Mouse (Mus musculus) midbrain, embryonic 11.5 days (tissue): ENCODE results near the gene BC025446. TPM values are rescaled to one million over a fixed set of nuclear protein-coding genes. Genes with fewer than 3 reads are reported as not detected.
"Not testable (repeated sequence)": the region's sequence is repeated elsewhere in the genome, so short reads cannot be mapped to it uniquely, and the experiment has no call there.

Source experiments
- ATAC-seq: fragments of 200-750 bp; cut with Nextera tagmentation; 2 replicates; pipeline ENCODE4 v1.8.0; 2017; ENCODE audit warnings: moderate TSS enrichment, moderate library complexity; ENCODE audit not compliant: low FRiP score
- DNase-seq: peaks from one replicate; pipeline ENCODE4 v3.0.0; 2015; ENCODE audit warnings: low spot score; ENCODE audit errors: missing footprints
- H3K27ac ChIP-seq: fragments of 300-500 bp; sonication (generic); 2 replicates; pipeline ENCODE4 v1.5.1; 2014; ENCODE audit warnings: low read depth, low read length
- H3K27me3 ChIP-seq: fragments of 300-500 bp; sonication (generic); 2 replicates; pipeline ENCODE4 v1.6.1; 2014; ENCODE audit warnings: mild to moderate bottlenecking, low read length, moderate library complexity, mixed read lengths; ENCODE audit not compliant: control insufficient read depth, insufficient read depth
- H3K36me3 ChIP-seq: fragments of 300-500 bp; sonication (generic); 2 replicates; pipeline ENCODE4 v1.6.1; 2014; ENCODE audit warnings: mild to moderate bottlenecking, low read length, moderate library complexity, mixed read lengths; ENCODE audit not compliant: control insufficient read depth, insufficient read depth
- H3K4me1 ChIP-seq: fragments of 300-500 bp; sonication (generic); 2 replicates; pipeline ENCODE4 v1.6.1; 2014; ENCODE audit warnings: low read length; ENCODE audit not compliant: control insufficient read depth, insufficient read depth
- H3K4me2 ChIP-seq: fragments of 300-500 bp; sonication (generic); 2 replicates; pipeline ENCODE4 v1.6.1; 2014; ENCODE audit warnings: mild to moderate bottlenecking, moderate library complexity
- H3K4me3 ChIP-seq: fragments of 300-500 bp; sonication (generic); 2 replicates; pipeline ENCODE4 v1.5.1; 2014; ENCODE audit warnings: low read depth, low read length
- H3K9ac ChIP-seq: fragments of 300-500 bp; sonication (generic); 2 replicates; pipeline ENCODE4 v1.6.1; 2014; ENCODE audit warnings: low read length
- H3K9me3 ChIP-seq: fragments of 300-500 bp; sonication (generic); 2 replicates; pipeline ENCODE4 v1.6.1; 2016; ENCODE audit warnings: low read length; ENCODE audit not compliant: control insufficient read depth
- WGBS: fragments of 180-500 bp; shearing (Covaris S2); extraction: QIAGEN DNeasy Blood & Tissue Kit; methylation state at CpG from one replicate; pipeline ENCODE4 v1.1.7; 2014; 5-methylcytosine and 5-hydroxymethylcytosine counted together
- polyA plus RNA-seq: library from polyadenylated mRNA; unstranded; fragments of >200 nt; fragmentation: Nextera tagmentation; extraction: Ambion mirVana; gene quantifications from 2 replicates; pipeline ENCODE4 v1.2.1, GENCODE M21; 2014

The BC025446 gene
- not detected in 2 replicates for polyA plus RNA-seq

DNA sequence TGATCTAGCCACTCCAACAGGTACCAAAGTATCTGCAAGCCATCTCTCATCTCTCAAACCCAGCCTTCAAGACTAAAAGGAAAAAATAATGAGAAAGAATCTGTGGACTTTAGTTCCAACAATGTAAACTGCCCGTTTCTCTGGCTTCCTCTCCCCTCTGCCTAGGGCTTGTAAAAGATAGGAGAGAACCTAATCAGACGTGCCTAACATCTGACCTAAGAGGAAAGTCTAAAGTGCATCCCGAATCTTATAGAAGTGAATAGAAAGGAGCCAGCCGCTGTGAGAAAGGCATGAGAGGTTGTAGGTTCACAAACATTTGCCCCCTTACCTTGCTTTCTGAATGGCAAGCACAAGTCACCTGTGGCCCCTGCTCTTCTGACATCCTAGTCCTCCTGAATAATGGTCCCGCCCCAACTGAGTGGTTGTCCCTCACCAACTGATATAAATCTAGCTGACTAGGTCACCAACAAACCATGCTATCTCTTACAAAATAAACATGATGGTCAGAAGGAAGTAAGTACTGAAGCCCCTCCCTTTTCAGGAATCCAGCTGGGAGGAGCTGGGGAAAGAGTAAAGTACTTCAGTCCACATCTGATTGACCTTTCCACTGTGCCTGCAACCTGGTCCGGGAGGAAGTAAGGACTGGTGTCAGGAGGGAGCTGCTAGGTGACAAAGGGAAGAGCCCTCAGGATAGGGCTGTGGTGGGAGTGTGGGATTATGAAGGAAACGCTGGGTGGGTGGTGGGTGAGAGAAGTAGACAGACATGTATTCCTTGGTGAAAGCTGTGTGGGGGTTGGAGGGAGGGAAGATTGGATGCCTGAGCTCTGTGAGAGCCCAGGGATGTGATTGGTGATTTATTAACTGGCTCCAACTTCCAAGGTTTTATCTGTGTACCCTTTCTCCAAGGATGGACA, at the start of gene BC025446:
Gene BC025446, plus strand, starts transcription at position 599 of the 914 bp plus-strand sequence.
- Histone ChIP-seq H3K36me3 (no peaks in the 10 kb centered on the region), H3K4me1 (no peaks in the 10 kb centered on the region), H3K4me3 (no peak within 1 kb of the TSS), H3K27ac (no peak within 1 kb of the TSS), H3K9me3 (0 out of 2 replicates have a peak, but pooled peaks cover 2% of the 10 kb centered on the region), H3K4me2 (no peak within 1 kb of the TSS), H3K9ac (no peak within 1 kb of the TSS), H3K27me3 (no peaks in the 10 kb centered on the region)
- WGBS, result 83% methylated on average over 7 of the region's 7 CpGs
- DNase-seq (no peak), ATAC-seq (no peak)

DNA sequence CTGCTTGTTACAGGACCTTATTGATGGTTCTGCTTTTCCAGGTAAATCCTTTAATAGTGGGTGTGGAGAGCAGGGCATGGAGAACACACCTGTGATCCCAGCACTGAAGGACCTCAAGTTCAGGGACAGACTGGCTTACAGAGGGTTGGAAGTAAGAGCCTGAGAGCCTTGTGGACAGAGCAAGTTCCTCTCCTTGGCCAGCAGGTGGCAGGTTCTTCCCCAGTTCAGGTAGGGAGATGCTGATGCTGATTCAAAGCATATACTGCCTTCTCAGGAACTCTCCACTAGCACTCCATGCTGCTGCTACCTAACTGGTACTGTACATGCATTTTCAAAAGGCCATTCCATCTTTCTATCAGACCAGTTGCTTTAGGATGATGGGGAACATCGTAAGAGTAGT, 40.7 kb upstream of the BC025446 start:
- no peaks in the 10 kb centered on the region for H3K36me3 ChIP-seq
- DNase-seq (no peak), ATAC-seq (no peak)
- no peaks in the 10 kb centered on the region for H3K9me3 ChIP-seq
- WGBS, result 56% methylated on average over 1 of the region's 1 CpGs
- no peaks in the 10 kb centered on the region for H3K27me3 ChIP-seq
- H3K4me1 ChIP-seq, result no peaks in the 10 kb centered on the region
- H3K9ac ChIP-seq, result no peak overlapping the region
- no peak overlapping the region for H3K4me3 ChIP-seq
- H3K4me2 ChIP-seq, result no peak overlapping the region
- no peak overlapping the region for H3K27ac ChIP-seq

DNA sequence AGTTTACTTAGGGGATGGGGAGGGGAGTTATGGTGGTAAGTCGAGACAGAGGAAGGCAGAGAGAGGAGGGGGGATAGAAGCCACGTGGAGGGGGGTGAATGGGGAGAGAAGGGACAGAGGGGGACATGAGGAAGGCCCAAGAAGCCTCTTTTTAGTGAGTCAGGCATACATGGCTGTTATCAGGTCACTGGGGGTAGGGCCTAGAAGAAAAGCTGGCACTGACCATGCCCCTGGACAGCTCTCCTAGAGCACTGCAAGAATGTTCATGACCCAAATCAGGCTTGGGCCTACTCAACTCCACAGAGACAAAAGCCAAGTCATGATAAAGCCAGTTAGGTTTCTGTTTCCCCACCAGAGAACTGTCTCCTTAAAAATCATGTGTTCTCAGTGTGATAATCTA, 29.9 kb upstream of the BC025446 start:
- ATAC-seq, result no peak
- no peak overlapping the region for H3K9ac ChIP-seq
- DNase-seq, result no peak
- no peaks in the 10 kb centered on the region for H3K4me1 ChIP-seq
- H3K4me3 ChIP-seq, result no peak overlapping the region
- H3K27me3 ChIP-seq, result no peaks in the 10 kb centered on the region
- H3K36me3 ChIP-seq, result no peaks in the 10 kb centered on the region
- no peaks in the 10 kb centered on the region for H3K9me3 ChIP-seq
- no peak overlapping the region for H3K27ac ChIP-seq
- WGBS, result 46% methylated on average over 2 of the region's 2 CpGs
- H3K4me2 ChIP-seq, result no peak overlapping the region

DNA sequence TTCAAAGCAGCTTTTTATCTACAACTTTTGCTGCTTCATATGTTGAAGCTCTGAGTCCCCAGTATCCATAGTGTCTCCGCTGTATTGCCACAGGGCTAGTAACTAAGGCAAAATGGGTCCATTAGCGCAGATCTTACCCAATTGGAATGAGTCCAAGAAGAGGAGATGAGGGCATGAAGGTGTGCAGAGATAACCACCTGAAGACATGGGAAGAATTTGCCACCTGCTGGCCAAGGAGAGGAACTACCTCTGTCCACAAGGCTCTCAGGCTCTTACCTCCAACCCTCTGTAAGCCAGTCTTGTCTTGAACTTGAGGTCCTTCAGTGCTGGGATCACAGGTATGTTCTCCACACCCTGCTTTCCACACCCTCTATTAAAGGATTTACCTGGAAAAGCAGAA, 27.1 kb upstream of the BC025446 start:
- WGBS, result 75% methylated on average over 2 of the region's 2 CpGs

DNA sequence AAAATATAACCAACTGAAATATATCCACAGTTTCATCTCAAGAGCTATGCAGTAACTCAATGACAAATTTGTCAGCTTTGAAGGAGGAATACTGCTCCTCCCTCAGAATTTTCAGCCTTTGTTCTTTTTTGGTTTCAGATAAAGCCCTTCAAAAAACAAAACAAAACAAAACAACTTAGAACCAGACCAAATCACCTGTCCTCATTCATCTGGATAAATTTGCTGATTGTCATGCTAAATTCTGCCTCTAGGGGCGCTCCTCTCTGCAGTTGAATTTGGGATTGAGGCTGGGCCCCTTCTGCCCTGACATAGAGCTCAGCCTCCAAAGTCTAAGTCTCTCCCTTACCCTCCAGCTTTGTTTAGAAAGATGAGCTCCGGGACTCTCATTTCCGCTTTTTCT, 25.6 kb upstream of the BC025446 start:
- H3K9ac ChIP-seq, H3K27me3 ChIP-seq, H3K9me3 ChIP-seq, H3K4me3 ChIP-seq, H3K27ac ChIP-seq, ATAC-seq, H3K4me2 ChIP-seq, H3K4me1 ChIP-seq, H3K36me3 ChIP-seq: not testable (repeated sequence)
- peak; percentile 82 for DNase-seq
- WGBS, result 6% methylated on average over 1 of the region's 3 CpGs

More for the DNA sequence above, 27.1 kb upstream of the BC025446 start:
- H3K4me2 ChIP-seq, result no peak overlapping the region
- no peak overlapping the region for H3K4me3 ChIP-seq
- no peaks in the 10 kb centered on the region for H3K36me3 ChIP-seq
- H3K27ac ChIP-seq, result no peak overlapping the region
- DNase-seq (no peak), ATAC-seq (no peak)
- H3K9me3 ChIP-seq, result no peaks in the 10 kb centered on the region
- H3K27me3 ChIP-seq, result no peaks in the 10 kb centered on the region
- H3K9ac ChIP-seq, result no peak overlapping the region
- no peaks in the 10 kb centered on the region for H3K4me1 ChIP-seq

DNA sequence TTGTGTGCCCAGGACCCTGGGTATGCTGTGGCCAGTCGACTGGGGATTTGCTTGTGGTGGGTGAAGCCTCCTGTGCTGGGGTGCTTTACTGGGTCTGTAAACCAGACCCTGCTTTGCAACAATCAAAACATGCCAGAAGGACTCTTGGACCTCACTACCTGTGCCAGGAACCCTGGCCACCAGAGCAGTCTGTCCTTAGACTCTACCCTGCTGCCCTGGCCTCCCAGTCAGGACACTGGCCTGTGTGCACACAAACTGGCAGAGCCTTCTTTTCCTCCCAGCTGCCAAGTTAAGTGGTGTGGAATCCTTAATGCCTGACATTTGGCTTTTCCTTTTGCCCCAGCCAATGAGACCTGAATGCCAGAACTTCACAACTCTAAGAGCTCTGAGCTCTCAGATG, 655 bp downstream of the BC025446 start:
- H3K9ac ChIP-seq, result no peak overlapping the region
- H3K4me3 ChIP-seq, result no peak overlapping the region
- no peak for DNase-seq
- H3K27me3 ChIP-seq, result no peaks in the 10 kb centered on the region
- H3K9me3 ChIP-seq, result 0 out of 2 replicates have a peak, but pooled peaks cover 2% of the 10 kb centered on the region
- no peaks in the 10 kb centered on the region for H3K4me1 ChIP-seq
- H3K4me2 ChIP-seq, result no peak overlapping the region
- H3K27ac ChIP-seq, result no peak overlapping the region
- no peaks in the 10 kb centered on the region for H3K36me3 ChIP-seq
- ATAC-seq, result no peak
- WGBS, result 75% methylated on average over 1 of the region's 1 CpGs

DNA sequence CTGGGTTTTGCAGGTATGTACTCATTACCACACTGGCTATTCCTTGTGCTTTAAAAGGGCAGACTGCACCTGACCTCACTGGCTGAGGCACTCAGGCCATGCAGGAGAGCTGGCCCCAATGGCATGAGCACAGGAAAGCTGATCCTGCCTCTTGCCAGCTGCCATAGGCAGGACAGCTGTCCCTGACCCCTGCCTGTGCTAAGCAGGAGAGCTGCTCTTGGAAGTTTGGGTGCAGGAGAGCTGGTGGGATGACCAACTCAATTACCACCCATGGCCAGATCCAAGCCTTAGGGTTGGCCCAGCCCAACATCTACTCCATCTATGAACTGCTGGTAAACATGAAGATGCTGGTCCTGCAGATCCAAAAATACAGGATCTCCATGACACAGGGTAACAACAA, 5.8 kb downstream of the BC025446 start:
- Histone ChIP-seq H3K27me3 (no peaks in the 10 kb centered on the region), H3K9me3 (0 out of 2 replicates have a peak, but pooled peaks cover 2% of the 10 kb centered on the region), H3K9ac (no peak overlapping the region), H3K4me3 (no peak overlapping the region), H3K4me2 (no peak overlapping the region), H3K36me3 (no peaks in the 10 kb centered on the region), H3K4me1 (no peaks in the 10 kb centered on the region), H3K27ac (no peak overlapping the region)
- DNase-seq, result no peak
- no peak for ATAC-seq

DNA sequence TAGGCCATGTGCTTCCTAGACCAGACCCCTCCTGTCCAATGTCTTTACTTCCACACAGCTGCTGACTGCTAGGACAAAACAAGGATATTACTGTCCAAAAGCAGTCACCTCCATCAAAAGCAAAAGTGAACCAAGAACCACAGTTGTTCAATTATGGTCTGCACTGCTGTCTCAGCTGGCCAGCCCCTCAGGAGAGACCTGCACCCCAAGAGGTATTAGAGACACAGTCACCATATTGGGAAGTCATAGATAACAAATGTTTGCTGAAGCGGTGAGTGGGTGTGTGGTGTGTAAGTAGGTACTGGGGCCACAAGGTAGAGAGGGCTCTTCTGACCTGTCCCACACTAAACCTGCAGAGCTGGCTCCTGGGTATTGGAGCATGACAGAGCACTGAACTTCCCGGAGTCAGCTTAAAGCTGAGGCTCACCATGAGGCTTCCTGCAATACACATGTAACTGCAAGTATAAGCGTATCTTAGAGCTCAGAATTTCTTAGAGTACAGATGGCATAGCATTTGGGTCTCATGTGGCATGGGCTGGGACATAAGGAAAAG, 21.6 kb downstream of the BC025446 start:
- H3K27me3 ChIP-seq, result no peaks in the 10 kb centered on the region
- no peaks in the 10 kb centered on the region for H3K4me1 ChIP-seq
- no peak for DNase-seq
- H3K27ac ChIP-seq, result no peak overlapping the region
- WGBS, result 76% methylated on average over 3 of the region's 3 CpGs
- H3K36me3 ChIP-seq, result no peaks in the 10 kb centered on the region
- no peak overlapping the region for H3K9ac ChIP-seq
- no peaks in the 10 kb centered on the region for H3K9me3 ChIP-seq
- H3K4me3 ChIP-seq, result no peak overlapping the region
- ATAC-seq, result no peak
- no peak overlapping the region for H3K4me2 ChIP-seq

DNA sequence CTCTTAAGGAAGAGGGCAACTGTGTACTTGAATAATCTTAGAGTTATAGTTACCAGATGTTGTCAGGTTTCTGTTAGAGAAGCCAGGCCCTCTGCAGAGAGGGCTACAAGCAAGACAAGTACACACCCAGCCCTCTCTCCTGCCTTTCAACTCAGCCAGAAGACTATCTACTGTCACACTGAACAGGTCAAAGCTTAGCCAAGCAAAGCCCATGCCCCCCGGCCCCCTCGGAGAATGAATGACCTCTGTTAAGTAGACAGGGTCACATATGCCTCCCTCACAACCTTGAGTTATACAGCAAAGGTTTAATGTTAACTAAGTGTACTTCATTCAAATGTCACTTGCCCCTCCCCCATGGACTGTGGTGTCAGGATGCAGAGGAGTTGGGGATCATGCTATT, 24.4 kb downstream of the BC025446 start:
- Histone ChIP-seq H3K4me2 (no peak overlapping the region), H3K4me3 (no peak overlapping the region), H3K27ac (no peak overlapping the region), H3K27me3 (no peaks in the 10 kb centered on the region), H3K4me1 (no peaks in the 10 kb centered on the region), H3K36me3 (no peaks in the 10 kb centered on the region), H3K9me3 (no peaks in the 10 kb centered on the region), H3K9ac (no peak overlapping the region)
- ATAC-seq, result no peak
- WGBS, result 91% methylated on average over 2 of the region's 2 CpGs
- DNase-seq, result no peak
